Mouse (Mus musculus) ES-E14 (cell line): ENCODE data around the gene Prkcq.
A peak's percentile ranks its signal among the peaks of the same experiment; 100 is the strongest.

Source experiments
- CHD2 ChIP-seq: IDR thresholded peaks from 2 replicates; pipeline ENCODE4 v1.6.1; 2014; ENCODE audit warnings: mild to moderate bottlenecking, low read depth, low read length, inconsistent platforms
- HCFC1 ChIP-seq: IDR thresholded peaks from 2 replicates; pipeline ENCODE4 v1.6.1; 2012; ENCODE audit warnings: low read length, inconsistent platforms, borderline replicate concordance; ENCODE audit not compliant: insufficient read depth
- MAFK ChIP-seq: IDR thresholded peaks from 2 replicates; pipeline ENCODE4 v1.6.1; 2014; ENCODE audit warnings: mild to moderate bottlenecking, low read depth, low read length, inconsistent platforms; ENCODE audit not compliant: insufficient read depth
- ZC3H11A ChIP-seq: IDR thresholded peaks from 2 replicates; pipeline ENCODE4 v1.6.1; 2012; ENCODE audit warnings: low read depth, mild to moderate bottlenecking, inconsistent platforms, low read length, borderline replicate concordance
- ZNF384 ChIP-seq: IDR thresholded peaks from 2 replicates; pipeline ENCODE4 v1.6.1; 2012; ENCODE audit warnings: low read depth, low read length, inconsistent platforms

- TF ChIP-seq MAFK = no peak
- no peak for TF ChIP-seq ZNF384
- TF ChIP-seq CHD2 = no peak
- TF ChIP-seq ZC3H11A = 0 out of 2 replicates have a peak, but pooled peaks have one; percentile 17
- TF ChIP-seq HCFC1 = no peak
These were observed 94.4 kb downstream of the Prkcq start for GRCm38 (mm10) chr2:11266294-11266693.
